ENCODE assay signal across 1 mouse cellular context in the genomic region with DNA sequence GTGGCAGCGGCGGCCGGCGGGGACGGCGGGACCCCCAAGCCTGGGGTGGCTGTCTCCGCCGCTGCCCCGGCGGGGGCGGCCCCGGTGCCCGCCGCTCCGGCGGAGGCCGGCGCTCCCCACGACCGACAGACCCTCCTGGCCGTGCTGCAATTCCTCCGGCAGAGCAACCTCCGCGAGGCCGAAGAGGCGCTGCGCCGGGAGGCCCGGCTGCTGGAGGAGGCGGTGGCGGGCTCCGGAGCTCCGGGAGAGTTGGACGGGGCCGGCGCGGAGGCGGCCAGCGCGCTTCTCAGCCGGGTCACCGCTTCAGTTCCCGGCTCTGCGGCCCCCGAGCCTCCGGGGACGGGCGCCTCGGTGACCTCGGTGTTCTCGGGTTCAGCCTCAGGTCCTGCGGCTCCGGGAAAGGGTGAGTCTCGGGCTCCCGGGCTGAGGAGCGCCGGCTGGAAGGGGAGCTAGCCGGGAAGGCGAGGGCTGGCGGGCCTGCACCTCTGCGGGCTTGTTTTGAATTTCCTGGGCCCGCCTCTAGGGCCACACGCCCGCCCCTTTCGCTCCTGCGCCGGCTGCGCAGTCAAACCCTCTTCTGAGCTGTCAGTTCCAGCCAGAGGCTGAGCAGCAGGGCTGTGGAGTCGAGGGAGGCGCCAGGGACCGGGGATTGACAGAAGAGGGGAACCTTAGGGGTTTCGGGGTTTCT.
TF ChIP-seq lines count a peak whose summit lies in the region.

No protein-coding gene starts in this region.

TF ChIP-seq in CH12.LX, 34 proteins besides CTCF, POLR2A, EP300 and RAD21:
- TF ChIP-seq KAT2A (IDR thresholded peaks at IDR 0.05; ENCODE audit: insufficient replicate concordance, low read length) = 0 out of 2 replicates have a peak, but pooled peaks have one; percentile 22
- no peak for TF ChIP-seq JUND (conservative IDR thresholded peaks at IDR 0.05; ENCODE audit: low read depth, low read length)
- 0 out of 2 replicates have a peak, but pooled peaks have one; percentile 19 for TF ChIP-seq HCFC1 (IDR thresholded peaks at IDR 0.05; ENCODE audit: low read depth, low read length)
- peak; percentile 89 for TF ChIP-seq SIN3A (IDR thresholded peaks at IDR 0.05; ENCODE audit: low read length)
- peak; percentile 63; the same call in 1 of the 2 replicates for TF ChIP-seq TBP (conservative IDR thresholded peaks at IDR 0.05; ENCODE audit: low read depth, low read length)
- no peak for TF ChIP-seq MAZ (IDR thresholded peaks at IDR 0.05; ENCODE audit: low read depth, low read length)
- TF ChIP-seq NRF1 (IDR thresholded peaks at IDR 0.05; ENCODE audit: low read depth, low read length) = peak; percentile 81
- peak; percentile 88 for TF ChIP-seq UBTF (IDR thresholded peaks at IDR 0.05; ENCODE audit: low read depth, low read length)
- peak; percentile 41; the same call in 1 of the 2 replicates for TF ChIP-seq ELF1 (IDR thresholded peaks at IDR 0.05; ENCODE audit: low read depth, low read length)
- peak; percentile 58; the same call in 1 of the 2 replicates for TF ChIP-seq CHD1 (IDR thresholded peaks at IDR 0.05; ENCODE audit: low read depth, low read length)
- TF ChIP-seq NELFE (IDR thresholded peaks at IDR 0.05; ENCODE audit: low read depth, low read length) = peak; percentile 69
- TF ChIP-seq IRF4 (IDR thresholded peaks at IDR 0.05; ENCODE audit: low read depth, low read length) = peak; percentile 38; the same call in 1 of the 2 replicates
- TF ChIP-seq MXI1 (IDR thresholded peaks at IDR 0.05; ENCODE audit: low read depth, low read length) = peak; percentile 88
- TF ChIP-seq ZMIZ1 (IDR thresholded peaks at IDR 0.05; ENCODE audit: low read depth, low read length) = no peak; the same call in none of the 2 replicates
- TF ChIP-seq TCF12 (IDR thresholded peaks at IDR 0.05; ENCODE audit: low read depth, low read length) = peak; percentile 61; the same call in 1 of the 2 replicates
- no peak for TF ChIP-seq JUN (IDR thresholded peaks at IDR 0.05; ENCODE audit: insufficient read depth, low read depth, low read length)
- TF ChIP-seq ZNF384 (IDR thresholded peaks at IDR 0.05; ENCODE audit: low read depth, low read length) = no peak
- TF ChIP-seq MAX (IDR thresholded peaks at IDR 0.05; ENCODE audit: low read length) = peak; percentile 50; the same call in 1 of the 2 replicates
TF ChIP-seq in CH12.LX: peak in this region for 13.
